Mouse (Mus musculus) ES-E14 (cell line): Measurements from ENCODE around the gene Camsap1. TPM values are rescaled to one million over a fixed set of nuclear protein-coding genes. Genes with fewer than 3 reads are reported as not detected.

ENCODE experiments used
- DNase-seq: peaks from one replicate; pipeline ENCODE4 v3.0.0-alpha.2; 2013; ENCODE audit warnings: low read depth, low spot score
- H3K27ac ChIP-seq: 2 replicates; pipeline ENCODE4 v1.5.1; 2012; ENCODE audit warnings: low read depth, mild to moderate bottlenecking, low read length, moderate library complexity, mixed read lengths; ENCODE audit not compliant: poor library complexity, insufficient read depth, severe bottlenecking
- H3K36me3 ChIP-seq: 2 replicates; pipeline ENCODE4 v1.6.1; 2012; ENCODE audit warnings: mild to moderate bottlenecking, low read length, moderate library complexity, mixed read lengths; ENCODE audit not compliant: control insufficient read depth, poor library complexity, insufficient read depth, severe bottlenecking
- H3K4me1 ChIP-seq, 2 experiments: fragments of 150-350 bp in 1 of 2; sonication (generic) in 1 of 2; 2 replicates each; pipeline ENCODE4 v1.6.1; 2012; ENCODE audit warnings: low read length in 2 of 2, mild to moderate bottlenecking in 1 of 2, mixed read lengths in 1 of 2; ENCODE audit not compliant: control insufficient read depth in 2 of 2, insufficient read depth in 2 of 2, poor library complexity in 1 of 2
- H3K4me3 ChIP-seq, 2 experiments: fragments of 150-350 bp in 1 of 2; sonication (generic) in 1 of 2; 2 replicates each; pipeline ENCODE4 v1.5.1; 2012; ENCODE audit warnings: low read length in 2 of 2, low read depth in 1 of 2, mild to moderate bottlenecking in 1 of 2, mixed read lengths in 1 of 2; ENCODE audit not compliant: insufficient read depth in 1 of 2, poor library complexity in 1 of 2, severe bottlenecking in 1 of 2
- H3K9ac ChIP-seq: 2 replicates; pipeline ENCODE4 v1.6.1; 2012; ENCODE audit warnings: low read depth, mild to moderate bottlenecking, low read length, mixed read lengths; ENCODE audit not compliant: poor library complexity, insufficient read depth, severe bottlenecking
- H3K9me3 ChIP-seq: fragments of 150-350 bp; sonication (generic); 2 replicates; pipeline ENCODE4 v1.6.1; 2012; ENCODE audit warnings: low read depth, mild to moderate bottlenecking, low read length; ENCODE audit not compliant: control insufficient read depth, insufficient read depth
- CHD2 ChIP-seq: IDR thresholded peaks from 2 replicates; pipeline ENCODE4 v1.6.1; 2014; ENCODE audit warnings: mild to moderate bottlenecking, low read depth, low read length, inconsistent platforms
- HCFC1 ChIP-seq: IDR thresholded peaks from 2 replicates; pipeline ENCODE4 v1.6.1; 2012; ENCODE audit warnings: low read length, inconsistent platforms, borderline replicate concordance; ENCODE audit not compliant: insufficient read depth
- MAFK ChIP-seq: IDR thresholded peaks from 2 replicates; pipeline ENCODE4 v1.6.1; 2014; ENCODE audit warnings: mild to moderate bottlenecking, low read depth, low read length, inconsistent platforms; ENCODE audit not compliant: insufficient read depth
- ZC3H11A ChIP-seq: IDR thresholded peaks from 2 replicates; pipeline ENCODE4 v1.6.1; 2012; ENCODE audit warnings: low read depth, mild to moderate bottlenecking, inconsistent platforms, low read length, borderline replicate concordance
- ZNF384 ChIP-seq: IDR thresholded peaks from 2 replicates; pipeline ENCODE4 v1.6.1; 2012; ENCODE audit warnings: low read depth, low read length, inconsistent platforms
- in situ Hi-C, 2 experiments: fragments of 600-800 bp; cut with MboI; formaldehyde crosslinking; loops; one replicate each; pipeline ENCODE4 v1.15.1; 2025; ENCODE audit warnings: low sequenced_read_pairs in 2 of 2, inconsistent platforms in 1 of 2; ENCODE audit not compliant: unreplicated experiment in 2 of 2
- total RNA-seq: library from RNA; depleted of rRNA; stranded (reverse); fragments of 300-350 nt; gene quantifications from 2 replicates; pipeline ENCODE4 v1.2.3, GENCODE M21; 2012; rRNA removed

The Camsap1 gene
- total RNA-seq, 1 experiment, result 39.7 TPM

DNA sequence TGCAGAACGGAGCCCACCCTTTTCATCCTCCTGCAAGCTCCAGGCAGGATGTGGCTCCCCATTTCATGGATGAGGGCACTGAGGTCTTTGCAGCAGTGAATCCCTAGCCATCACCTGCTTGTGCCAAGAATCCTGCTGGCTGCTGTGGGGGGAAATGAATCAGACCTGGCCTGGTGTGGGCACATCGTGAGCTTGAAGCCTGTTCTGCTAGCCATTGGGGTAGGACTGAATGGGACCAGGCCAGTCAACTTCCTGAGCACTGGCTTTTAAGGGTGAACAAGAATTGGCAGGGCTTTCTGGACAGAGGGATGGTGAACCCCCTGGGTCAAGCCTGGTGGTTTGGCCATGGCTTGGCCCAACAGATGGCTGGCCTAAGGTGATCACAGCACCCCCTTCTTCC lies 104.6 kb downstream of the Camsap1 start:
- Histone ChIP-seq H3K36me3 (no peaks in the 10 kb centered on the region), H3K4me3 (no peak overlapping the region), H3K9me3 (no peaks in the 10 kb centered on the region), H3K9ac (no peak overlapping the region), H3K4me1 (peaks cover 0 to 4% of the 10 kb centered on the region in 2 experiments; a peak in 1 of 4 replicates), H3K27ac (no peak overlapping the region)
- TF ChIP-seq ZC3H11A (no peak), ZNF384 (no peak), HCFC1 (no peak), CHD2 (no peak), MAFK (no peak)
- in situ Hi-C loops, result no loop called here
- no peak for DNase-seq

DNA sequence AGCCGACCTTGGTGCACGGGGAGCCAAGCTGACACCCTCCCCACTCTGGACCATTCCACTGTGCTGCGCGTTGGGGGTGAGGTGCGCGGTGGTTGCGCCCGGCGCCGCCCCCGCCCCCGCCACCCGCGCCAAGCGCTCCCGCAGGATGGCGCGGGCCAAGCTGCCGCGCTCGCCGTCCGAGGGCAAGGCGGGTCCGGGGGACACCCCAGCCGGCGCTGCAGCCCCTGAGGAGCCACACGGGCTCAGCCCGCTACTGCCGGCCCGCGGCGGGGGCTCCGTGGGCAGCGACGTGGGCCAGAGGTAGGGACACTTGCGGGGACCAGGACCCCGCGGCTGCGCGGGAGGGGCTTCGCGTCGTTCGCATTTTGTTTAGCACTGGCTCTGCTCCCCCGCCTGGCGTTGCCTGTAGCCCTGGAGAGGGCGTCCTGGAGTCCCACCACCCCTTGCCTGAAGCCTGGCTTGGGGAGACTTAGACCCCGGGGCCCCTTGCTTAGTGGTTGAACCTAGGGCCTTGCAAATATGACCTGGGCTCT lies 105.3 kb downstream of the Camsap1 start:
- H3K4me1 ChIP-seq, result peaks cover 0 to 4% of the 10 kb centered on the region in 2 experiments; a peak in 1 of 4 replicates
- no peak for DNase-seq

DNA sequence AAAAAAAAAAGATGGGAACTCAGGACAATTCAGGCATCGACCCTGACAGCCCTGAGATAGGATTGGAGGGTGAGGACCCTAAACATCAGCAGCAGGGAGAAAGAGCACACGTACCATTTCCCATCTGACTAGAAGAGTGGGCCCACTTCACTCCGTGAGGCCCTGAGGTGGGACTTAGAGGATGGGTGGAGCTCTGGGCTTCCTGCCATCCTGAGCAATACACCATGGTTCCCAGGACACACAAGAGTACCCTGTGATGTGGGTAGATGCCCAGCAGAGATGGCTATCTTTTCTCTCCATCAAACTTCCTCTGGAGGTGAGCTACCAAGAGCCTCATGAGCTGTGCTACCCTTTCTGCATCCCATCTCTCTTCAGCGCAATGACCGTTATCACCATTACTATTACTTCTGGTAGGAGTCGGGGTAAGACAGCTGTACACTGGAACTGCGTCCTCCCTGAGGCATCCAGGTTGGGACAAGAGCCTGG lies 105.8 kb downstream of the Camsap1 start:
- in situ Hi-C loops, result no loop called here
- peaks cover 0 to 4% of the 10 kb centered on the region in 2 experiments; a peak in 1 of 4 replicates for H3K4me1 ChIP-seq
- DNase-seq, result no peak
- H3K9me3 ChIP-seq, result no peaks in the 10 kb centered on the region
- H3K9ac ChIP-seq, result peak overlapping the region; percentile 71
- TF ChIP-seq ZNF384, result 0 out of 2 replicates have a peak, but pooled peaks have one; percentile 41
- TF ChIP-seq CHD2, result no peak
- peak overlapping the region; percentile 58 to 69 for H3K4me3 ChIP-seq
- H3K36me3 ChIP-seq, result no peaks in the 10 kb centered on the region
- no peak overlapping the region for H3K27ac ChIP-seq

More for the DNA sequence above, 105.3 kb downstream of the Camsap1 start:
- Histone ChIP-seq H3K36me3 (no peaks in the 10 kb centered on the region), H3K4me3 (peak overlapping the region; percentile 69 to 72), H3K9ac (peak overlapping the region; percentile 71), H3K9me3 (no peaks in the 10 kb centered on the region), H3K27ac (no peak overlapping the region)
- in situ Hi-C loops, result no loop called here
- TF ChIP-seq HCFC1 (no peak), ZNF384 (no peak), ZC3H11A (no peak), CHD2 (no peak), MAFK (no peak)

Other genes with a start within 250 kb of the Camsap1 start
- gene Obp2b, start 246.3 kb downstream of the Camsap1 start, total RNA-seq, result not detected in 2 replicates
- gene Lcn3, start 217.7 kb downstream of the Camsap1 start, total RNA-seq, result not detected in 2 replicates
- not detected in 2 replicates for gene Lcn11, start 206.3 kb downstream of the Camsap1 start, total RNA-seq
- gene Gm13539, start 201.0 kb downstream of the Camsap1 start, total RNA-seq, result not detected in 2 replicates
- gene Glt6d1, start 167.4 kb downstream of the Camsap1 start, total RNA-seq, result not detected in 2 replicates
- gene Lcn9, start 160.1 kb downstream of the Camsap1 start, total RNA-seq, result not detected in 2 replicates
- gene Sohlh1, start 136.0 kb downstream of the Camsap1 start, total RNA-seq, result 0.16 and 0.22 TPM in 2 replicates
- 2.0 and 3.0 TPM in 2 replicates for gene Kcnt1, start 119.5 kb downstream of the Camsap1 start, total RNA-seq
- gene Ubac1, start 38.5 kb upstream of the Camsap1 start, total RNA-seq, result 88.4 and 93.3 TPM in 2 replicates
- gene Nacc2, start 139.9 kb upstream of the Camsap1 start, total RNA-seq, result 4.8 and 6.0 TPM in 2 replicates
- gene Lhx3, start 225.0 kb upstream of the Camsap1 start, total RNA-seq, result 0.13 TPM in 1 of 2 replicates, not detected in the other